Mouse (Mus musculus): ENCODE data around the gene Rimbp2. TPM values are rescaled to one million over a fixed set of nuclear protein-coding genes. Genes with fewer than 3 reads are reported as not detected.

The Rimbp2 gene
- polyA plus RNA-seq, 1 experiment from 2014 or later: 0.10 TPM

DNA sequence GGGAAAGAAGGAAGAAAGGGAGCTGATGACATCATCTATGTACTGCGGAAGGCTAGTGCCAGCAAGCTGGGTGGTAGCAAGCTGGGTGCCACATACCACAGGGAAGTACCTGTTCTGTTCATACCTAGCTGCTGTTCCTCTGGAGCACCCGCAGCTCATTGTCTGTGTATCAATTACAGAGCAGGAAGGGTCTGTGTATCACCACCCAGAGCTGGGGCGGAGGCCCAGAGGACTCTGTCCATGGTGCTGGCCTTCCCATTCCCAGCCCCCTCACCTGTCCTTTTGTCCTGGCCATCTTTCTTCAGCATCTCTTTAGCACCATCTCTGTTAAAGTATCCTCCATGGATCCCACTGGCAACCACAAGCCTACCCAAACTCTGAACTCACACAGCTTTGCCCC lies 74.2 kb downstream of the Rimbp2 start:
- Histone ChIP-seq H3K27me3 (peaks cover 25% of the 10 kb centered on the region), H3K27ac (no peak overlapping the region), H3K4me2 (no peak overlapping the region), H3K9me3 (replicated peaks) (no peaks in the 10 kb centered on the region), H3K4me1 (replicated peaks) (no peaks in the 10 kb centered on the region), H3K36me3 (no peaks in the 10 kb centered on the region), H3K9ac (no peak overlapping the region), H3K4me3 (no peak overlapping the region)
- no peak for ATAC-seq (replicated peaks; ENCODE audit: insufficient number of reproducible peaks, insufficient read depth, low FRiP score, low read depth)
- 32% methylated on average over 3 of the region's 3 CpGs for WGBS

DNA sequence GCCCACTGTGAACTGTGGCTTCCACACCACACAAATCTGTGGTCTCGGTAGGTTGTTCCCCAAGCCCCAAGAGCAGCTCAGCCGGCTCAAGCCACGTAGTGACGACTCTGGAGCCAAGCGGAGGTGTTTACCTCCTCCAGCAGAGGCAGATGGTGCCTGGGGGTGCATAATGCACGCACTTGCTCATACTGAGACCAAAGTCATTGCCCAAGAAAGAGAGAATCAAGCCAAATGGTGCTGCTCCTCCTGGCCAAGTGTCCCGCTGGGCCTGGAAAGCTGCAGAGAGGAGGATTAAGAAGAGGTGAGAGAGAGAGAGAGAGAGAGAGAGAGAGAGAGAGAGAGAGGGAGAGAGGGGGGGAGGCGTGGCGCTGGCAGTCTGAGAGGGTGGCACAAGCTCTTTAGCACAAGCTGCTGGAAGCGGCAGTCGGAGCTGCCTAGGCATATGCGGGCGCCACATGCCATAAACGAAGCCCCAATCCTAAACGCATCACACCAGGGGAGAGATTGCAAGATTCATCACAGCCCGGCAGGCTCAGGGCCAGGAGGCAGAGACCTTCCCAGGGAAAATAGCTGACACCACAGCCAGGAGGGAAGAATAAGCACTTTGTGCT lies 75.8 kb downstream of the Rimbp2 start:
- Histone ChIP-seq H3K4me3 (no peak overlapping the region), H3K4me1 (replicated peaks) (no peaks in the 10 kb centered on the region), H3K36me3 (no peaks in the 10 kb centered on the region), H3K9me3 (replicated peaks) (no peaks in the 10 kb centered on the region), H3K4me2 (no peak overlapping the region), H3K27ac (no peak overlapping the region), H3K9ac (no peak overlapping the region), H3K27me3 (peaks cover 25% of the 10 kb centered on the region)
- 5% methylated on average over 16 of the region's 16 CpGs for WGBS
- no peak for ATAC-seq (replicated peaks; ENCODE audit: insufficient number of reproducible peaks, insufficient read depth, low FRiP score, low read depth)

DNA sequence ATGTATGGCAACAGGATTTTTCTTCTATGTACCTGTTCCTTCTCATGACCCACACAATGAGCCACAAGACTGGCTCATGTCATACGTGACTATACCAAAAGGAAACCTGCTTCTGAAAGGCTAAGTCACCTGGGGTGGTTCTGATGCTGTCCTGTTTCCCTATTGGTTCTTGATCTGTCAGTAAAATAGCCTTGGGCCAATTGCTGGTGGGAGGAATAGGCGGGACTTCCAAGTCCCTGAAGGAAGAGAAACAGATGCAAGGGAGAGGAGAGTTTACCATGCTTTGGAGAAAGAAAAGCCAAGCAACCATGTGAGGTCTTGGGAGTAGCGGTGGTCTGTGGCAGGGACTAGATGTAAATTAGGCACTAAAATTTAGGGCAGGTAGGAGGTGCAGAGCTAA lies 81.6 kb downstream of the Rimbp2 start:
- H3K4me1 ChIP-seq (replicated peaks): no peaks in the 10 kb centered on the region
- H3K27me3 ChIP-seq: peaks cover 8% of the 10 kb centered on the region; the same call in 1 of the 2 replicates
- no peak for ATAC-seq (replicated peaks; ENCODE audit: insufficient number of reproducible peaks, insufficient read depth, low FRiP score, low read depth)
- H3K9ac ChIP-seq: no peak overlapping the region
- no peaks in the 10 kb centered on the region for H3K36me3 ChIP-seq
- no peak overlapping the region for H3K27ac ChIP-seq
- H3K9me3 ChIP-seq (replicated peaks): no peaks in the 10 kb centered on the region
- no peak overlapping the region for H3K4me2 ChIP-seq
- 66% methylated on average over 3 of the region's 3 CpGs for WGBS
- no peak overlapping the region for H3K4me3 ChIP-seq

DNA sequence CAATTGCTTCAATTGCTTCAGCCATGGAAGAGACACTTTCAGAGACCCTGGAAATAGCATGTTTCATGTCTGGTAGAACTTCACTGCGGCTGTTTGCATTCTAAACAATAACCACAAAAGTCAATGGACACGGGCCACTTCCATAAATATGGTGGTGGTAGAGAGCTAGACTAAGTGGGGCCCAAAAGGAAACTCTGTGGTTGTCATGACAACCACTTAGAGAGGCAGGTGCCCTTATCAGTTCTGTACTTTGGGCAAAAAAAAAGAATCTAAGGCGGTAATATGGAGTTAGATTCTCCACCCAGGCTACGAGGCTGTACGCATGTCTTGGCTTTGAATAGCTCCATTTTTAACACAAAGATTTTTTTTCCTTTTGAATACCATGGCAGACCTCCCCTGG lies 86.5 kb downstream of the Rimbp2 start:
- Histone ChIP-seq H3K27ac (no peak overlapping the region), H3K27me3 (no peaks in the 10 kb centered on the region), H3K36me3 (no peaks in the 10 kb centered on the region), H3K9ac (no peak overlapping the region), H3K9me3 (replicated peaks) (no peaks in the 10 kb centered on the region), H3K4me2 (no peak overlapping the region), H3K4me3 (no peak overlapping the region), H3K4me1 (replicated peaks) (no peaks in the 10 kb centered on the region)
- WGBS: 77% methylated on average over 5 of the region's 5 CpGs
- no peak for ATAC-seq (replicated peaks; ENCODE audit: insufficient number of reproducible peaks, insufficient read depth, low FRiP score, low read depth)

DNA sequence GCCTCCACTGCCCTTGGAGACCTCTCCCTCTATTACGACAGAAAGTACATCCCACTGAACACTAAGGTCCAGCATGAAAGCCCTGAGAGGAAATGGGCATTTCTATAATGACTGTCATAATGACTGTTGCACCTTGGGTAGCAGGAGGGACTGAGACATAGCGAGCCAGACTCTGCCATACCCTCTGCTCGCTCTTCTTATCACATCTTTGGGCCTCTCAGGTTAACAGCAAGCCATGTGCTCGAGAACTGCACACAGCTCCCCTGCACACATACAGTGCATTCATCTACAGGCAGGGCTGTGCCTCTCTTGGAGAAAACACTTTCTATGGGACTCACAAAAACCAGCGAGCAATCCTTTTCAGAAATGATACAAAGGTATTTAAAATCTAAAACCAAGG lies 87.0 kb downstream of the Rimbp2 start:
- Histone ChIP-seq H3K4me3 (no peak overlapping the region), H3K9me3 (replicated peaks) (no peaks in the 10 kb centered on the region), H3K27me3 (no peaks in the 10 kb centered on the region), H3K9ac (no peak overlapping the region), H3K27ac (no peak overlapping the region), H3K4me2 (no peak overlapping the region), H3K36me3 (no peaks in the 10 kb centered on the region), H3K4me1 (replicated peaks) (no peaks in the 10 kb centered on the region)
- 55% methylated on average over 5 of the region's 5 CpGs for WGBS
- no peak for ATAC-seq (replicated peaks; ENCODE audit: insufficient number of reproducible peaks, insufficient read depth, low FRiP score, low read depth)

DNA sequence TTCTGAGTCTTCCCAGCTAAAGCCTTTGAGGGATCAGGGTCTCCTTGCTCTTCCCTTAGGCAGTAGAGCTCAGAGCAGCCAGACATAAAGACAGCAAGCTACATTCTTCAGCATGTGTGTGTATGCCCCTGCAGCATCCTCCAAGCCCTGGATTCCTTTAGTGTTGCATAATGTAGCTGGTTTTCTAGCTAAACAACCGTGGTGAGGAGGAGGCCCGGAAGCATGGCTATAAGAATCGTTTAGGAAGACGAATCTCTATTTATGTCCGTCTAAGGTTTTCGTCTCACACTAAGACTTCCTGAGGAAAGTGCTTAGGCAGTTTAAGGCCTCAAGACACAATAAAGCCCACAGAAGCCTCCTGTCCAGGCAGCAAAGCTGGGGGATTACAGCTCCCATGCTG lies 89.8 kb downstream of the Rimbp2 start:
- Histone ChIP-seq H3K36me3 (no peaks in the 10 kb centered on the region), H3K4me2 (no peak overlapping the region), H3K4me3 (no peak overlapping the region), H3K27ac (no peak overlapping the region), H3K9ac (no peak overlapping the region), H3K4me1 (replicated peaks) (no peaks in the 10 kb centered on the region), H3K27me3 (no peaks in the 10 kb centered on the region), H3K9me3 (replicated peaks) (no peaks in the 10 kb centered on the region)
- ATAC-seq (replicated peaks; ENCODE audit: insufficient number of reproducible peaks, insufficient read depth, low FRiP score, low read depth): no peak
- WGBS: 43% methylated on average over 6 of the region's 6 CpGs

DNA sequence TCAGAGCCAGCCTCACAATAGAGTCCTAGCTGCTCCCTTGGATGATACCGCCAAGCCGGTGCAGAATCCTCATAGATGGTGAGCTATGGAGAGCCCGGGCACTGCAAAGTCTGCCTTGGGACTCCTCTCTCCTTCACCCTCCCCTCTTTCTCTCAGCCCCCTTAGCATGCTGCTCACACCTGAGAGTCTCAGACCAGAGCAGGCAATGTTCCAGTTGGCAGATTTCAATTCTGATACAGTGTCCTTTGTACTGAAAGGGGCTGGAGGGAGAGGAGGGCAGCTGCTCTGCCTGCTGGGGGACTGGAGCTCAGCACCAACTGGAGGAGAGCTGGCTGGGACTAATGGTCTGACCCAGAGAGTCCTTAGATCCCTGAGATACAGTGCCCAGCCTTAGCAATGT lies 92.4 kb downstream of the Rimbp2 start:
- no peak for ATAC-seq (replicated peaks; ENCODE audit: insufficient number of reproducible peaks, insufficient read depth, low FRiP score, low read depth)
- no peaks in the 10 kb centered on the region for H3K27me3 ChIP-seq
- H3K36me3 ChIP-seq: no peaks in the 10 kb centered on the region
- H3K9ac ChIP-seq: no peak overlapping the region
- no peak overlapping the region for H3K4me3 ChIP-seq
- no peak overlapping the region for H3K27ac ChIP-seq
- no peaks in the 10 kb centered on the region for H3K9me3 ChIP-seq (replicated peaks)
- WGBS: 93% methylated on average over 3 of the region's 3 CpGs
- no peak overlapping the region for H3K4me2 ChIP-seq
- no peaks in the 10 kb centered on the region for H3K4me1 ChIP-seq (replicated peaks)

DNA sequence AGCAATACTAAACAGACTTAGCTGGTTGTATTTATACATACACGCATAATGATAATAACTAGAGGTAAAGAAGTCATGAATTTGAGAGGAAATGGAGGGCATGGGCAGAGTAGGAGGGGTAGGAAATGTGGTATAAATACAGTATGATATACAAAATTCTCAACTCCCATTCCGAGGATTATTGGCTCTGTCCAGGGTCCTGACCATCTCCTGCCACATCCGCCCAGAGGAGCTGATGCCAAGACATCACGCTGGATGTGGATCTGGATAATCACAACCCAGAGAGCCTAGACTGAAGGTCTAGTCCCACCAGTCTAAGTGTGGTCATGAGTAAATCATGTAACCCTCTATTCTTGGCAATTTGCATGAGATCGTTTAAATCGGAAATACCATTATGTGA lies 100.5 kb downstream of the Rimbp2 start:
- WGBS: 49% methylated on average over 6 of the region's 6 CpGs
- no peak overlapping the region for H3K4me3 ChIP-seq
- no peak overlapping the region for H3K4me2 ChIP-seq
- H3K36me3 ChIP-seq: no peaks in the 10 kb centered on the region
- H3K27me3 ChIP-seq: no peaks in the 10 kb centered on the region
- H3K27ac ChIP-seq: no peak overlapping the region
- no peaks in the 10 kb centered on the region for H3K9me3 ChIP-seq (replicated peaks)
- H3K4me1 ChIP-seq (replicated peaks): no peaks in the 10 kb centered on the region
- no peak for ATAC-seq (replicated peaks; ENCODE audit: insufficient number of reproducible peaks, insufficient read depth, low FRiP score, low read depth)
- no peak overlapping the region for H3K9ac ChIP-seq

DNA sequence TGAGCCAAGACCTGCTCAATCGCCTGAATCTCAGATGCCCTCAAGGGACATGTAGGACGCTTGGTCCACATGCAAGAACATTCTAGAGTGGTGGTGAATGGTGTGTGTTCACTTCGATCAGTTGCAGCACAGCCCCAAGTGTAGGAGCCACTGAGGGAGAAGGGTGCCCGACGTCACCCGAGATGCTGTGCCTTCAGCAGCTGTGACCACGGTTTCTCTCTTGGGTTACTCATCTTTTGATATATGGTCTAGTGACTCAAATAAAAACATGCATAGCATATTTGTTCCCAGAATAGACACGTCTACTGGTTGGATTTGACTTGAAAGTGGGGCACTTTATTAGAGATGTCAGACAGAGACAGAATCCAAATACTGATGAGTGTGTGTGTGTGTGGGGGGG lies 105.5 kb downstream of the Rimbp2 start:
- no peak for ATAC-seq (replicated peaks; ENCODE audit: insufficient number of reproducible peaks, insufficient read depth, low FRiP score, low read depth)
- WGBS: 75% methylated on average over 8 of the region's 8 CpGs
- H3K4me2 ChIP-seq: no peak overlapping the region

DNA sequence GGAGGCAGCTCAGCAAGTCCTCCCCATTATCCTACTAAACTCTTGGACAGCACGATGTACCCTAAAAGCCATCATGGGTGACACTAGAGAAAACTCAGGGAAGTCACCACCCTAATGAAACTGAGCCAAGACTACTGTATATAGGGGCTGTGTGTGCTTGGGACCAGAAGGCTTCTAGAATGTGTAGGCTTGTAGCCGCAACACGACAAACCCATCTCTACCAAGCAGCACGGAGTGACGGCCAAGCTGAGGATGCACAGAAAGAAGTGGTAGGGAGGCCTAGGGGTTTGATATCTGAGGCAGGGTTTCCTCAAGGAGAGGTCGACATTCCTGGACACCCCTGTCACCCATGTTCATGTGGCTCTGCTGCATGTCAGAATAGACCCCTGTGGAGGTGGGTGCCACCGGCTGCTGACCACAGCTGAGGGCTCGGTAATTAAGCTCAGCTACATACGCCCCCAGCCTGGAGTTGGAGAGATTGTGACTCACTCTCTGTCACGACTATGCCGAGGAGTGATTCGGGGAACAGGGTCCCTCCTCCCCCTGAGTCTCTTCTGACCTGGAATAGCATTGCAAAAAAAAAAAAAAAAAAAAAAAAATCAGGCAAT lies 106.7 kb downstream of the Rimbp2 start:
- H3K4me3 ChIP-seq: no peak overlapping the region
- H3K27me3 ChIP-seq: no peaks in the 10 kb centered on the region
- ATAC-seq (replicated peaks; ENCODE audit: insufficient number of reproducible peaks, insufficient read depth, low FRiP score, low read depth): no peak
- WGBS: 74% methylated on average over 12 of the region's 12 CpGs
- H3K4me1 ChIP-seq (replicated peaks): no peaks in the 10 kb centered on the region
- H3K27ac ChIP-seq: no peak overlapping the region
- no peaks in the 10 kb centered on the region for H3K36me3 ChIP-seq
- H3K9ac ChIP-seq: no peak overlapping the region
- no peaks in the 10 kb centered on the region for H3K9me3 ChIP-seq (replicated peaks)
- H3K4me2 ChIP-seq: no peak overlapping the region

More for the DNA sequence above, 105.5 kb downstream of the Rimbp2 start:
- Histone ChIP-seq H3K27ac (no peak overlapping the region), H3K4me1 (replicated peaks) (no peaks in the 10 kb centered on the region), H3K9me3 (replicated peaks) (no peaks in the 10 kb centered on the region), H3K27me3 (no peaks in the 10 kb centered on the region), H3K4me3 (no peak overlapping the region), H3K9ac (no peak overlapping the region), H3K36me3 (no peaks in the 10 kb centered on the region)

DNA sequence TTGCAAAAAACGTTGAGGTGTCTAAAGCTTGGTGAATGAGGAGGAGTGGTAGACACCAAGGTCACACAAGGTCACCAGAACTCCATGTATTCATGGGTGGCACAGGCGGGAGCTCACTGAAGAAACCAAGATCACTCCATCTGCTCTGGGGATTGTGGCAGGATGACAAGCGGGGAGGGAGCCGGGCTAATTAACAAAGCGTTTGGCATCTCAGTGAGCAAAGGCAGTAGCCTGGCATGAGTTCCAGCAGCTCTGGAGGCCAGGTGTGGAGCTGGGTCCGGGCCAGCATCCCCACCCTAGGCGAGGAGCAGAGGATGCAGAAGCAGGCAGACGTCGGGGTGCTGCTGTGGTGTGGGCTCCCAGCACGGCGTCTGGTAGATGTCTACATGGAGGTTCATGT lies 108.3 kb downstream of the Rimbp2 start:
- H3K4me1 ChIP-seq (replicated peaks): no peaks in the 10 kb centered on the region
- H3K36me3 ChIP-seq: no peaks in the 10 kb centered on the region
- no peaks in the 10 kb centered on the region for H3K9me3 ChIP-seq (replicated peaks)
- H3K27me3 ChIP-seq: no peaks in the 10 kb centered on the region
- H3K4me3 ChIP-seq: no peak overlapping the region
- 82% methylated on average over 11 of the region's 11 CpGs for WGBS
- no peak overlapping the region for H3K4me2 ChIP-seq
- no peak for ATAC-seq (replicated peaks; ENCODE audit: insufficient number of reproducible peaks, insufficient read depth, low FRiP score, low read depth)
- no peak overlapping the region for H3K27ac ChIP-seq
- H3K9ac ChIP-seq: no peak overlapping the region

DNA sequence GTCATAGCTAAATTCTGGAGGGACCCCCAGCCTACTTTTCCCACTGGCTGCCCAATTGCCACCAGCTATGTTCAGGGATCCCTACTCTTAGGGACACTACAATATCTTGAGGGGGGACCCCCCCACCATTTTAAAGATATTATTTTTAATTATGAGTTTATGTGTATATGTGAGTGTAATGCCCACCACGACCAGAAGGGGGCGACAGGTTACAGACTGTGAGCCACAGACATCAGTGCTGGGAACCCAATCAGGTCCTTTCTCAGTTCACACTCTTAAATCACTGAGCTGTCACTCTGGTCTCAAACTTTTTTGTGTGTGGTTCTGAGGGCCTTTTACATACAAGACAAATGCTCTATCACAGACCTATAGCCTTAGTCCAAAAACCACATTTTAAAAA lies 109.3 kb downstream of the Rimbp2 start:
- no peaks in the 10 kb centered on the region for H3K27me3 ChIP-seq
- no peak overlapping the region for H3K27ac ChIP-seq
- H3K36me3 ChIP-seq: no peaks in the 10 kb centered on the region
- no peak overlapping the region for H3K4me3 ChIP-seq
- no peak overlapping the region for H3K9ac ChIP-seq
- H3K9me3 ChIP-seq (replicated peaks): no peaks in the 10 kb centered on the region
- no peak overlapping the region for H3K4me2 ChIP-seq
- no peak for ATAC-seq (replicated peaks; ENCODE audit: insufficient number of reproducible peaks, insufficient read depth, low FRiP score, low read depth)
- WGBS: 46% methylated on average over 2 of the region's 2 CpGs
- H3K4me1 ChIP-seq (replicated peaks): no peaks in the 10 kb centered on the region
